Mouse (Mus musculus) embryonic facial prominence, embryonic 10.5 days (tissue): Measurements from ENCODE around the gene AU022252. TPM values are rescaled to one million over a fixed set of nuclear protein-coding genes. Genes with fewer than 3 reads are reported as not detected.

Source experiments
- DNase-seq: peaks from one replicate; pipeline ENCODE4 v3.0.0-alpha.2; 2017; ENCODE audit warnings: low spot score
- H3K27ac ChIP-seq: fragments of 300-500 bp; sonication (generic); replicated peaks from 2 replicates; pipeline ENCODE4 v1.5.1; 2016; ENCODE audit warnings: mild to moderate bottlenecking
- H3K27me3 ChIP-seq: fragments of 300-500 bp; sonication (generic); replicated peaks from 2 replicates; pipeline ENCODE4 v1.6.1; 2016; ENCODE audit warnings: low read depth, mild to moderate bottlenecking; ENCODE audit not compliant: poor library complexity, severe bottlenecking
- H3K36me3 ChIP-seq: fragments of 300-500 bp; sonication (generic); replicated peaks from 2 replicates; pipeline ENCODE4 v1.6.1; 2016; ENCODE audit warnings: mild to moderate bottlenecking, moderate library complexity
- H3K4me1 ChIP-seq: fragments of 300-500 bp; sonication (generic); 2 replicates; pipeline ENCODE4 v1.6.1; 2016
- H3K4me3 ChIP-seq: fragments of 300-500 bp; sonication (generic); 2 replicates; pipeline ENCODE4 v1.5.1; 2016; ENCODE audit warnings: mild to moderate bottlenecking, moderate library complexity
- H3K9me3 ChIP-seq: fragments of 300-500 bp; sonication (generic); 2 replicates; pipeline ENCODE4 v1.6.1; 2016; ENCODE audit warnings: mild to moderate bottlenecking
- WGBS: fragments of 180-500 bp; shearing (Covaris S2); methylation state at CpG from one replicate; pipeline ENCODE4 v1.1.7; 2016; 5-methylcytosine and 5-hydroxymethylcytosine counted together
- polyA plus RNA-seq: library from polyadenylated mRNA; unstranded; fragments of >200 nt; fragmentation: Nextera tagmentation; extraction: Ambion mirVana; gene quantifications from 2 replicates; pipeline ENCODE4 v1.2.1, GENCODE M21; 2016

Gene AU022252
- polyA plus RNA-seq, 1 experiment from 2014 or later: 40.2 TPM

DNA sequence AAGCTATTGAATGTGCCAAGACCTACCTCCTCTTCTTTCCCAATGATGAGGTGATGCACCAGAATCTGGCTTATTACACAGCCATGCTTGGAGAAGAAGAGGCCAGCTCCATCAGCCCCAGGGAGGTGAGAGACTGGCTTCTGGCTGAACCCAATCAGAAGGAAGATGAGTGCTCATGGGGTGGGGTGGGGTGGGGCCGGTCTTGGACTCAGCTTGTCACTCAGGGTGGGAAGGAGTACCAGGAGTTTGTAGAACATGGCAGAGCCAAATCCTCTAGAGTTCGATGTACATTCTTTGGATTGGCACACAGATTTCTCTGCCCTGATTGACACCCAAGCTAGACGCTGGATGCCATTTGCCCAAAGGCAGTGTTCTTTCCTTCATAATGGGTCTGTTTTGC, 6.1 kb upstream of the AU022252 start:
- WGBS: 69% methylated on average over 3 of the region's 3 CpGs
- no peak overlapping the region for H3K4me3 ChIP-seq
- H3K27ac ChIP-seq: no peak overlapping the region
- DNase-seq: no peak
- H3K4me1 ChIP-seq: peaks cover 16% of the 10 kb centered on the region
- peaks cover 61% of the 10 kb centered on the region for H3K36me3 ChIP-seq
- no peaks in the 10 kb centered on the region for H3K27me3 ChIP-seq
- no peaks in the 10 kb centered on the region for H3K9me3 ChIP-seq

DNA sequence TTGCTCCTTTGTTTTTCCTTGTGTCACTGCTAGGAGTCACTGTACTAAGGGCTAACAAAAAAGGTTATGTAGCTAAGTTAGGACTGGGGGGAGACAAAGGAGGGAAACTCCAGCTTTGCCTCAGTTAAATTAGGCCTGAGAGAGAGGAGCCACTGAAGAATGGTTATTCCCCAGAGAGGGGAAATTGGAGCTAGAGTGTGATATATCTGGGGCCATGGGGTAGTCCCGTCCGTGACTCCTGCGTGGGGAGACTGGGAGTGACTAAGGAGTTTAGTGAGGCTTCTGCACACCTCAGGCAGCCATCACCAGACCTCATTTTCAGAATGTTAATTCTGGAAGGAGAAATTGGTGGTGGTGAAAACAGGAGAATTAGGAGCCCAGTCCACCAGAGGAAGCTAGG, 1.8 kb upstream of the AU022252 start:
- peaks cover 25% of the 10 kb centered on the region for H3K36me3 ChIP-seq
- H3K27me3 ChIP-seq: no peaks in the 10 kb centered on the region
- H3K4me3 ChIP-seq: peak overlapping the region; percentile 92
- peaks cover 22% of the 10 kb centered on the region for H3K4me1 ChIP-seq
- no peaks in the 10 kb centered on the region for H3K9me3 ChIP-seq
- H3K27ac ChIP-seq: no peak overlapping the region
- 70% methylated on average over 3 of the region's 3 CpGs for WGBS
- DNase-seq: no peak

DNA sequence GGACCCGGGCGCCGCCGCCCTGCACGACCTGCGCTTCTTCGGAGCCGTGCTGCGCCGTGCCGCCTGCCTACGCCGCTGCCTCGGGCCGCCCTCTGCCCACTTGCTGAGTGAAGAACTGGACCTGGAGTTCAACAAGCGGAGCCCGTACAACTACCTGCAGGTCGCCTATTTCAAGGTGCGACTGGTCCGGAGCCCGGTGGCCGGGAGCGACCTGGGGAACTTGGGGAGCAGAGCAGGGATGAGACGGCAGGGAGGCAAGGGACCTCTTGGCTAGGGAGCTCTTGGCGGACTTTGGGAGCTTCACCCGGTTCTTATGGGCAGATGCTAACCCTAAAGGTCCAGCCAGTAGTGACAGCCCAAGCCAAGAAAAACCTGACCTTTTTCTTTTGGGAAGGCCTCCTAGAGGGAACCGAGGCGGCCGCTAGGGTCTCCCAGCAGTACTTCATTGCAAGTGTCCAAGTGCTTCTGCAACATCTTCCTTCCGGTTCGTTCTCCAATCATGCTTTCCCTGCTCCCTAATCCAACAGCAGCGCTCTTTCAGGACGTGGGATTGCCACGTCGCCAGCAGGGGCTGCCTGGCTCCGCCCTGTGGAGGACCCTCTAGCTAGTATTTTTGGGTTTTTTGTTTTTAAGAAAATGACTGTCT, 867 bp upstream of the AU022252 start:
- DNase-seq: peak; percentile 76
- peaks cover 20% of the 10 kb centered on the region for H3K4me1 ChIP-seq
- peaks cover 30% of the 10 kb centered on the region for H3K36me3 ChIP-seq
- H3K4me3 ChIP-seq: peak overlapping the region; percentile 92
- no peaks in the 10 kb centered on the region for H3K9me3 ChIP-seq
- under 1% methylated on average over 36 of the region's 36 CpGs for WGBS
- no peaks in the 10 kb centered on the region for H3K27me3 ChIP-seq
- H3K27ac ChIP-seq: peak overlapping the region; percentile 88

DNA sequence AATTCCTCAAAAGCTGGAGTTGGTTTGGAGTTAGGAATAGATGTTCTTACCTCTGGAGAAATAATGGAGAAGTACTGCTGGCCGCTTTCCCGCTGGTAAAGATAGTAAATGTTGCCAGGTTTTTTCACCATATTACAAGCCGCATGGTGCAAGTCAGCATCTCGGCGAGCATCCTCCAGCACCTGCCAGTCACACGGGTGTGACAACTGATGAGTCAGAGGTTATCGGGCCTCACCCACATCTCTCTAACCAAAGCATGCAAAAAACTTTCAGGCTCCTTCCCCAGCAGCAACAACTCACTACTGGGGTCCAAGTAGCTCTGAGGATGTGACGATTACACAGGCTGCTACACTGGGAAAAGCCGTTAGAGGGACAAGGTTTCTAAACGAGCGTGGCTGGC, 5.8 kb downstream of the AU022252 start:
- H3K9me3 ChIP-seq: no peaks in the 10 kb centered on the region
- WGBS: 93% methylated on average over 11 of the region's 11 CpGs
- H3K36me3 ChIP-seq: peaks cover 70% of the 10 kb centered on the region
- H3K27ac ChIP-seq: no peak overlapping the region
- no peak overlapping the region for H3K4me3 ChIP-seq
- no peak for DNase-seq
- H3K27me3 ChIP-seq: no peaks in the 10 kb centered on the region
- H3K4me1 ChIP-seq: peaks cover 6% of the 10 kb centered on the region

DNA sequence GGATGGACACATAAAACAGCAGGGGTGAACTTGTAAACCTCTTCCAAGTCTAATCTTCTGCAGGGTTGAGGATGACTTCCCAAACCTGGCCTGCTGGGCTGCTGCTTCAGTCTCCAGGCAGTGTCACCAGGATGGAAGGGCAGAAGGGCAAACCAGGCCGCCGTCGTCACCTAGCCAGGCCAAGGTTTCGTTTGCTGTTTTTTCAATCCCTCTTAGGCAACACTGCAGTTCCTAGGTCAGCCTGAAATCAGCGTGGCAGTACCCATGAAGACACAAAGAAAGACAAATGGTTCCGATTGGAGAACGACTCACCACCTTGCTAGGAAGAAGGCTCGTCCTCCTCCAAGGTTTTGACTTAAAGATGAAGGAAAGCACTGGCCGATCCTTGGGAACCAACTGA, 6.8 kb downstream of the AU022252 start:
- Histone ChIP-seq H3K36me3 (peaks cover 70% of the 10 kb centered on the region), H3K4me3 (no peak overlapping the region), H3K27ac (no peak overlapping the region), H3K27me3 (no peaks in the 10 kb centered on the region), H3K4me1 (no peaks in the 10 kb centered on the region), H3K9me3 (no peaks in the 10 kb centered on the region)
- no peak for DNase-seq
- WGBS: 90% methylated on average over 9 of the region's 9 CpGs

DNA sequence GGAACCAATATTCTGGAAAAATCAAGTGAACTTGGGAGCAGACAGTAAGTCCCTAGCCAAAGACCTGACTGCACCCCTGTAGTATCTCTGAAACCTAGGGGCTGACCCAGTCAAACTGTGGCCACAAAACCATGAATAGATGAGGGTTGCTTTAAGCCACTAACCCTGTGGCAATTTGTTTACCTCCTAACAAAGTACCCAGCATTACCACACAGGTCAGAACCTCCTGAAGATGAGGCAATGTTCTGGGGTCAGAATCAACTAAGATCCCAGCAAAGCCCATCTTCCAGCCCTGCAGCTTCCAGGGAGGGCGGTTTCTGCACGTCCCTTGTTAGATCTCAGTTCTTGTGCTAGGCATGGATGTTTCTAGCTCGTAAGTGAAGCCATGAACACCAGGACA, 8.0 kb downstream of the AU022252 start:
- Histone ChIP-seq H3K9me3 (no peaks in the 10 kb centered on the region), H3K36me3 (peaks cover 70% of the 10 kb centered on the region), H3K27me3 (no peaks in the 10 kb centered on the region), H3K4me3 (no peak overlapping the region), H3K4me1 (no peaks in the 10 kb centered on the region), H3K27ac (no peak overlapping the region)
- DNase-seq: no peak
- WGBS: 92% methylated on average over 3 of the region's 3 CpGs

DNA sequence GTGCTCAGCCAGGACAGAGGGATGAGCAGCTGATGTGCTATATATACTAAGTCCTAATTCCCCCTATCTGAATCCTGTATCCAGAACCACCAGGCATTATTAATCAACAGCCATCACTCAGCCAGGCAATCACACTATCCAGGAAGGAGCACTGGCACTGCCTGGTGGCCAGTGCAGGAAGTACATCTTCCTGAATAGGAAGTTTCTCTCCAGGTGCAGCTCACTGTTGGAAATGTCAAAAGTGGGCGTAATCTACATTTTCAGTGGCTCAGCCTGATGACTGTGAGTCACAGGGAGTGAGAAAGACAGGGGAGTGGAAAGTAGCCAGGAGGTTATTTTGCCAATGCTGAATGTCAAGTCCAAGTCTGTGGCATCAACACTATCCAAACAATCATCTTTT, 8.8 kb downstream of the AU022252 start:
- Histone ChIP-seq H3K36me3 (peaks cover 66% of the 10 kb centered on the region), H3K4me1 (no peaks in the 10 kb centered on the region; the same call in 1 of the 2 replicates), H3K27ac (no peak overlapping the region), H3K4me3 (no peak overlapping the region), H3K27me3 (no peaks in the 10 kb centered on the region), H3K9me3 (no peaks in the 10 kb centered on the region)
- DNase-seq: peak; percentile 23
- WGBS: 90% methylated on average over 1 of the region's 1 CpGs

DNA sequence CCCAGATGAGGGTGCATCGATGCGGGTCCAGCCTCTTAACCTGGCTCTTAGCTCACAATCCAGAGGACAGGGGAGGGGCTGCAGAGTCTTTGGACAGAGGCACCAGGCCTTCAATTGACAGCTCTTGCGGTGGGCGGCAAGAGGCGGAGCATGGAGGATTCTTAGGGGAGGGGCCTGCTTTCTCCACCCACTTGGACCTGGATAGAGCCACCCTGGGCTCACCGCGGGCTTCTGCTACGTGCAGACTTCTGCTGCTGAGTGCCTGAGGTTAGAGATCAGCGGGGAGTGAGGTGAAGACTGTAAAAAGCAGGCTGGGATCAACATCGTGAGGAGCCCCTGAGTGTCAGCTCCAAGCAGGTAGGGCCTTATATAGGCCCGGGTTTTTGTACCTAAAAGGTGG, 14.3 kb downstream of the AU022252 start, which contains the start of gene Tmem269:
Tmem269 (minus strand) TSS at position 49 of the 400 bp plus-strand sequence.
- peaks cover 11% of the 10 kb centered on the region for H3K36me3 ChIP-seq
- 12% methylated on average over 11 of the region's 11 CpGs for WGBS
- peaks cover 9% of the 10 kb centered on the region for H3K4me1 ChIP-seq
- H3K27me3 ChIP-seq: no peaks in the 10 kb centered on the region
- peak within 1 kb of the TSS; percentile 11; the same call in 1 of the 2 replicates for H3K4me3 ChIP-seq
- peak; percentile 36 for DNase-seq
- no peak within 1 kb of the TSS for H3K27ac ChIP-seq
- H3K9me3 ChIP-seq: no peaks in the 10 kb centered on the region

DNA sequence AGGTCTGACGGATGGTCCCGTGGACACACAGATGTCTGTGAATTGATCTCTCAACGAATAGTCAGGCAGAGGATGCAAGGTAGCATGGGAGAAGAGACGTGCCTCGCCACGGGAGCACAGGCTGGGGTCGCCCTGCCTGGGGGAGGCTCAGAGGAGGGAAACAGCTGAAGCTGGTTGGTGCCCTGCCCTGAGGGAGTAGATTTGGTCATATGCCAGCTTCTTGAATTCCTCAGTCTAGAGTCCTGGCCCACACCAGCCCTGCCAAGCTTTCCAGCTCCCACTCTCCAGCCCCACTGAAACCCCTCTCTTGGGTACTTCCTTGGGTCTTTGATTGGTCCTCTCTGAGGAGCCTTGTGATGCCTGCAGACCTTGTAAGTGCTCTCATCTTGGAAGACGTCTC, 15.8 kb downstream of the AU022252 start:
- no peaks in the 10 kb centered on the region for H3K36me3 ChIP-seq
- WGBS: 86% methylated on average over 8 of the region's 8 CpGs
- no peaks in the 10 kb centered on the region for H3K9me3 ChIP-seq
- peaks cover 9% of the 10 kb centered on the region for H3K4me1 ChIP-seq
- DNase-seq: no peak
- H3K4me3 ChIP-seq: no peak overlapping the region
- H3K27me3 ChIP-seq: no peaks in the 10 kb centered on the region
- no peak overlapping the region for H3K27ac ChIP-seq

DNA sequence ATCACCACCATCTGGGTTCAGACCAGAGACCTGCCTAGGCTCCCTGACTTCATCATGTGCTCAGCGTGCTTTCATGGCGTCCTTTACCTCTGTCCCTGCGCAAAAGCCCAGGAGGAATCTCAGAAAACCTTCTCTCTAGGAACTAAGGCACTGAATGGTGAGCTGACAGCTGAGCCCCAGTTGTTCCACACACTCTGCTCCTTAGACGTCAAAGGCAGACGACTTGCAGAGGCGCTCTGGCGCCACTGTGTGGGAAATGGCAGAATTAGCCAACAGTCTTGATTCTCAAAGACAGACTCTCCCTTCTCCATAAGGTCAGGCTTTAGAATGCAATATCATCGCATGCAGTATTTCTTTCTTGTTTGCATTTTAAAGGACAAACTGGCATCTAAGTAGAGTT, 27.8 kb downstream of the AU022252 start:
- Histone ChIP-seq H3K4me1 (peaks cover 5% of the 10 kb centered on the region; the same call in 1 of the 2 replicates), H3K27ac (no peak overlapping the region), H3K36me3 (peaks cover 21% of the 10 kb centered on the region), H3K9me3 (no peaks in the 10 kb centered on the region), H3K27me3 (no peaks in the 10 kb centered on the region), H3K4me3 (no peak overlapping the region)
- peak; percentile 67 for DNase-seq
- 19% methylated on average over 8 of the region's 8 CpGs for WGBS

DNA sequence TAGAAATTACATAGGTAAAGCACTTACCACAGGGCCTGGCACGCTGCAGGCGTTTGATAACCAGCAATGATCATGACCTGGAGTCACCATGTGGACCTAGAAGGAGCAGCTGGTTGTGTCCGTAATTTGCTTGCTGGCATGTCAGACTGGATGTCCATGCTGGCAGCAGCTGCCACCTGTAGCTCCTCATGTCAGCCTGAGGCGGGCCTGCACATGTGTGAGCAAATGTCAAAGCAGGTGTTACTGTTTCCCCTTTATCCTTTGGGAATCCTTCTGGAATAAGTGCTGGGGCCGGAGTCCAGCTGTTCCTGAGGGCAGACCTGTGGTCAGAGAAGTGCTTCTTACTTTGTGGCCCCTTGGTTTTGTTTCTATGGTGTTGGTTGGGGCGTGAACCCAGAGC, 34.4 kb downstream of the AU022252 start:
- no peak for DNase-seq
- WGBS: 86% methylated on average over 6 of the region's 6 CpGs
- Histone ChIP-seq H3K4me3 (no peak overlapping the region), H3K27ac (no peak overlapping the region), H3K27me3 (no peaks in the 10 kb centered on the region), H3K36me3 (peaks cover 38% of the 10 kb centered on the region), H3K4me1 (peaks cover 31% of the 10 kb centered on the region), H3K9me3 (no peaks in the 10 kb centered on the region)

DNA sequence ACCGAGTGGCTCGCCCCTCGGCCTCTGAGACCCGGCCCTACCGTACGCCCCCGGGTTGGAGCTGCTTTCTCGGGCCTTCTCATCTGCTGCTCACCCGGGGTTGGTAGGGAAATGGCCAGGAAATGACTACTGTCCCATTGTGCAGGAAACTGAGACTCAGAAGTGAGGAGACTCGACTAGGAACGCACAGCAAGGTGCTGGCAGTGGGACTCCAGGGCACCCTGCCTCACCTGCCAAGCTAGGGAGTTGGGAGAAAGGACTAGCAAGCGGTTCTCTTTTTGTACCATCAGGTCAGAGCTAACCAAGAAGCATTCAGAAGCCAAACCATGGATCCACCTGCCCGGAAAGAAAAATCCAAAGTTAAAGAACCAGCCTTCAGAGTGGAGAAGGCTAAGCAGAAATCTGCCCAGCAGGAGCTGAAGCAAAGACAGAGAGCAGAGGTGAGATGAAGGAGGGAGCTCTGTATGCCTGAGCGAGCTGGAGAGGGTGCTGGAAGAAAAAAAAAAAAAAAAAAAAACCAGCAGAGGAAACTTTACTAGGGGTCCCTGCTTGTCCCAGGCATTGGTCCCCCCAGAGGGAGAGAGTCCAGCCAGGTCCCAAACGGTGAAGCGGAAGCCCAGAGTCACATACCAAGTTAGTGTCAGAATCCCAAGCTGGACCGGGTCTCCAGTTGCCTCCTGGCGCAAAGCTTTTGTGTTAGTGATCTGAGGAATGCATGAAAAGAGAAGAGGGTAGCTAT, 36.8 kb downstream of the AU022252 start:
- peaks cover 25% of the 10 kb centered on the region for H3K36me3 ChIP-seq
- no peak for DNase-seq
- peaks cover 31% of the 10 kb centered on the region for H3K4me1 ChIP-seq
- WGBS: 10% methylated on average over 18 of the region's 18 CpGs
- peak overlapping the region; percentile 86 for H3K4me3 ChIP-seq
- H3K27ac ChIP-seq: peak overlapping the region; percentile 90
- no peaks in the 10 kb centered on the region for H3K27me3 ChIP-seq
- H3K9me3 ChIP-seq: no peaks in the 10 kb centered on the region
